Mouse (Mus musculus) left cerebral cortex, adult 6 months (tissue): ENCODE measurements around the gene Ppp1r8. TPM values are rescaled to one million over a fixed set of nuclear protein-coding genes. Genes with fewer than 3 reads are reported as not detected.

ENCODE experiments used
- long read RNA-seq, 2 experiments: library from polyadenylated mRNA; unstranded; transcript quantifications; one replicate each; pipeline ENCODE4 v2.0.0; 2019 to 2020
- polyA plus RNA-seq: library from polyadenylated mRNA; unstranded; fragments of <200 nt; fragmentation: Nextera tagmentation; gene quantifications from 2 replicates; pipeline ENCODE4 v1.2.3, GENCODE M21; 2021

The Ppp1r8 gene
- 8.9 and 11.0 TPM in 2 replicates for polyA plus RNA-seq
- long read RNA-seq, experiment 1, transcript Ppp1r8-202 (7 exons, 1,090 nt) = minor isoform, 9 of 81 reads
- long read RNA-seq, experiment 1, transcript Ppp1r8-201 (7 exons, 2,037 nt) = major isoform, 58 of 81 reads
- long read RNA-seq, experiment 1, partial matches to known transcripts = 5 of 81 reads
- long read RNA-seq, experiment 1, other reads (novel, unspliced or antisense) = 9 of 81 reads
- long read RNA-seq, experiment 2, transcript Ppp1r8-201 (7 exons, 2,037 nt) = major isoform, 12 of 19 reads
- long read RNA-seq, experiment 2, partial matches to known transcripts = 2 of 19 reads
- long read RNA-seq, experiment 2, other reads (novel, unspliced or antisense) = 5 of 19 reads

DNA sequence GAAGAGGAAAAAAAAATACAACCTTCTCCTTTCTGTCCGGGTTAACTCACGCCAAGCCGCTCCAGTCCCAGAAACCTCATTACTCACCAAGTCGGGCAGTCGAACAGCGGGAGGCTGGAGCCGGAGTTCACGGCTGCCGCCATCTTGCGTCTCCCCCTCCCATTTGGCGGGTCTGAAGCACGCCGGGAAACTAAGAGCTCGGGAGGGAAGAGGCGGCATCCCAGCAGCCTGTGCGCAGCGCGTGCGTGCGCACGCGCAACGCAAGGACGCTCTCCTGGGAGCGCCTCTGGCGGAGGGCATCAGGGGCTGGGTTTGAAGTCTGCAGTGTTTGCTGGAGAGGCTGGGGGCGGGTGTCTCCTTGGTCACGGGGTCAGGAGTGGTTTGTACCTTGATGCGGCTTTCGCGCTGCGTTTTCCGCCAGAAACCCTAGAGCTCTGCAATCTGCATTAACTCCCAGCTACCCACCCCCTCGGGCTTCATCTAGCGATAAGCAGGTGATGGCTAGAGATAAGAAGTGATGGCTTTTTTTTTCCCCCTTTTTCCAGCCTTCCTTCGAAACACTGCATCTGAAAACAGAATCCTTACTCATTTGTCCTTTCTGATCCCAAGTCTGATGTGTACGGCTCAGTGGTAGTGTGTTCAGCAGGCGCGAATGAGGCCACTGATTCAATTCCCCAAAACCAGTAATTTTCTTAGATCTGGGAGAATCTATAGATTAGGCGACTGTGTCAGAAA, at the start of gene Ppp1r8:
Ppp1r8 (minus strand) TSS at position 200 of the 735 bp plus-strand sequence.

DNA sequence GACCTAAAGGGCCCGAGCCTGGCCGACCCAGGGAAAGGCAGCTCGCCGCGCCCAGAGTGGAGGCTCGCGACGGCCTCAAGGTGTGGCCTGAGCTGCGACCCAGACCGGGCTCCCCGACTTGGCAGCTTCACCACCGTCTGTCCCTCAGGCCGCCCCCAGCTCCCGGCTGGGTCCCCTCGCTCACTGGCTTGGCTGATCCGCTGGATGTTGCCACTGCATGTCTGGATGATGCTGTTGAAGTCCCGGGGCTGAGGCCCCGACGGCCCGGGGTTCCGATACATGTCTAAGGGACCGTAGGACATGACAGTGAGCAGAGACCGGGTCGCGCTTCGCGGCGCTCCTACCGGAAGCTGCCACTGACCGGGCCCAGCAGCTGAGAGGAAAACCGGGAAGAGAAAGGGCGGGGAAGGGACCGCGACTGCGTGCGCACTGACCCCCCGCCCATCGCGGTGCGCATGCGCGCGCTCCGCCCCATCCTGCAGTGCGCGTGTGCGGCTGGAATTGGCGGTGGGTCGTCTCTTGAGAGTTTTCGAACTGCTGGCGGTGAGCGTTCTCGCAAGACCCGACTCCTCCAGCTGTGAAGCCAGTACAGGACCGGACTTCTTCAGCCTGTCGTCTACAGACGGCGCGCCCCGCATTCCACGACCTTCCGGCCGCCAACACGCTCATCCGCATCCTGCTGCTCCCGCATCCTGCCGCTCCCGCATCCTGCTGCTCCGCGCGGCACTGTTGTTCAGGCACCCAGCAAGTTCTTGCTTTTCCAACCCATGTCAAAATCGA, 41.3 kb upstream of the Ppp1r8 start, which contains the start of gene Stx12:
Stx12 (minus strand) TSS at position 446 of the 780 bp plus-strand sequence.

GRCm38 (mm10) chr4:132796196-132796886, 46.6 kb downstream of the Ppp1r8 start, which contains the start of gene Themis2:
Gene Themis2, minus strand, starts transcription at chr4:132796387.

Other genes starting within 250 kb of the Ppp1r8 start
- 17.1 and 25.1 TPM in 2 replicates for gene Eya3, start 204.2 kb downstream of the Ppp1r8 start, polyA plus RNA-seq
- 2.5 and 2.8 TPM in 2 replicates for gene Xkr8, start 110.6 kb downstream of the Ppp1r8 start, polyA plus RNA-seq
- 2.4 and 3.2 TPM in 2 replicates for gene Smpdl3b, start 85.9 kb downstream of the Ppp1r8 start, polyA plus RNA-seq
- gene Rpa2, start 74.8 kb downstream of the Ppp1r8 start, polyA plus RNA-seq = 16.0 and 19.3 TPM in 2 replicates
- gene Themis2, start 46.8 kb downstream of the Ppp1r8 start, polyA plus RNA-seq = 0.45 and 0.71 TPM in 2 replicates
- gene Stx12, start 41.3 kb upstream of the Ppp1r8 start, polyA plus RNA-seq = 83.5 and 102 TPM in 2 replicates
- 34.3 and 41.1 TPM in 2 replicates for gene Fam76a, start 79.4 kb upstream of the Ppp1r8 start, polyA plus RNA-seq
- 0.05 TPM in 1 of 2 replicates, not detected in the other for gene Fgr, start 130.9 kb upstream of the Ppp1r8 start, polyA plus RNA-seq
- 2.7 and 7.4 TPM in 2 replicates for gene Ahdc1, start 168.1 kb upstream of the Ppp1r8 start, polyA plus RNA-seq